Mouse (Mus musculus) embryonic facial prominence, embryonic 14.5 days (tissue): Measurements from ENCODE around the gene S1pr3. TPM values are rescaled to one million over a fixed set of nuclear protein-coding genes. Genes with fewer than 3 reads are reported as not detected.

Experiments used
- ATAC-seq: fragments of 200-750 bp; cut with Nextera tagmentation; 2 replicates; pipeline ENCODE4 v1.8.0; 2017; ENCODE audit warnings: low read depth, moderate number of reproducible peaks, moderate TSS enrichment
- DNase-seq: peaks from one replicate; pipeline ENCODE4 v3.0.0-alpha.2; 2015; ENCODE audit warnings: low spot score
- H3K27ac ChIP-seq: fragments of 300-500 bp; sonication (generic); replicated peaks from 2 replicates; pipeline ENCODE4 v1.5.1; 2014; ENCODE audit warnings: low read depth, mild to moderate bottlenecking, low read length, moderate library complexity
- H3K27me3 ChIP-seq: fragments of 300-500 bp; sonication (generic); replicated peaks from 2 replicates; pipeline ENCODE4 v1.6.1; 2014; ENCODE audit warnings: low read length; ENCODE audit not compliant: control insufficient read depth, insufficient read depth
- H3K36me3 ChIP-seq: fragments of 300-500 bp; sonication (generic); 2 replicates; pipeline ENCODE4 v1.6.1; 2014; ENCODE audit warnings: low read length, mixed read lengths; ENCODE audit not compliant: control insufficient read depth, insufficient read depth
- H3K4me1 ChIP-seq: fragments of 300-500 bp; sonication (generic); 2 replicates; pipeline ENCODE4 v1.6.1; 2014; ENCODE audit warnings: antibody characterized with exemption, low read length; ENCODE audit not compliant: control insufficient read depth, insufficient read depth
- H3K4me2 ChIP-seq: fragments of 300-500 bp; sonication (generic); 2 replicates; pipeline ENCODE4 v1.6.1; 2014; ENCODE audit warnings: low read depth, mild to moderate bottlenecking, low read length, moderate library complexity, mixed read lengths
- H3K4me3 ChIP-seq: fragments of 300-500 bp; sonication (generic); 2 replicates; pipeline ENCODE4 v1.5.1; 2014; ENCODE audit warnings: low read depth, mild to moderate bottlenecking, low read length
- H3K9ac ChIP-seq: fragments of 300-500 bp; sonication (generic); 2 replicates; pipeline ENCODE4 v1.6.1; 2014; ENCODE audit warnings: low read depth, mild to moderate bottlenecking, low read length, moderate library complexity, mixed read lengths
- H3K9me3 ChIP-seq: fragments of 300-500 bp; sonication (generic); 2 replicates; pipeline ENCODE4 v1.6.1; 2016; ENCODE audit warnings: low read length; ENCODE audit not compliant: control insufficient read depth
- WGBS: fragments of 180-500 bp; shearing (Covaris S2); extraction: QIAGEN DNeasy Blood & Tissue Kit; methylation state at CpG from one replicate; pipeline ENCODE4 v1.1.7; 2014; 5-methylcytosine and 5-hydroxymethylcytosine counted together
- polyA plus RNA-seq: library from polyadenylated mRNA; unstranded; fragments of >200 nt; fragmentation: Nextera tagmentation; extraction: Ambion mirVana; gene quantifications from 2 replicates; pipeline ENCODE4 v1.2.1, GENCODE M21; 2014

The S1pr3 gene
- polyA plus RNA-seq, 1 experiment from 2014 or later: 81.4 TPM

DNA sequence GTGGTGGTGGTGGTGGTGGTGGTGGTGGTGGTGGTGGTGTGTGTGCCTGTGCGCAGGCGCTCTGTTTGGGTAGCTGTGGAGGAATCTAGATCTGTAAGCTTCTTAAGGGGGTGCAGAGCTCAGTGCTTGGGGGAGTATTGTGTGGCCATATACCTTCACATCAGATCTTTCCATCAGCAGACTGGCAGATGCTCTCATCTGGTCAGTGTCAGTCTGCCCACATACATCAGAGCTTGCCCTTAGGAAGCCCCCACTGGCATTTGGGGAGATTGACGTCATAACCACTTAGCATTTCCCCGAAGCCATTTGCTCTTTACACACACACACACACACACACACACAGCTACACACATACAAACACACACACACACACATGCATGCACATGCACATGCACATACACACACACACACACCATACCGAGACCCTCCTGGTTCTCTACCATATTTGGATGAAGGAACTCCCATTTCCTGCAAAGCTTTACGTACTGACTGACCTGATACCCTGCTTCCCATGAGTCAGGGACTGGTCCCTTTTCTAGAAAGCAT lies 1.6 kb downstream of the S1pr3 start:
- H3K36me3 ChIP-seq: peaks cover 19% of the 10 kb centered on the region
- H3K27me3 ChIP-seq: no peaks in the 10 kb centered on the region
- WGBS: 23% methylated on average over 6 of the region's 6 CpGs
- peak overlapping the region; percentile 90 for H3K27ac ChIP-seq
- ATAC-seq (no peak), DNase-seq (no peak)
- peaks cover 18% of the 10 kb centered on the region for H3K4me1 ChIP-seq
- peak overlapping the region; percentile 67 for H3K4me3 ChIP-seq
- peak overlapping the region; percentile 71 for H3K4me2 ChIP-seq
- 0 out of 2 replicates have a peak, but pooled peaks cover 3% of the 10 kb centered on the region for H3K9me3 ChIP-seq
- peak overlapping the region; percentile 84 for H3K9ac ChIP-seq

DNA sequence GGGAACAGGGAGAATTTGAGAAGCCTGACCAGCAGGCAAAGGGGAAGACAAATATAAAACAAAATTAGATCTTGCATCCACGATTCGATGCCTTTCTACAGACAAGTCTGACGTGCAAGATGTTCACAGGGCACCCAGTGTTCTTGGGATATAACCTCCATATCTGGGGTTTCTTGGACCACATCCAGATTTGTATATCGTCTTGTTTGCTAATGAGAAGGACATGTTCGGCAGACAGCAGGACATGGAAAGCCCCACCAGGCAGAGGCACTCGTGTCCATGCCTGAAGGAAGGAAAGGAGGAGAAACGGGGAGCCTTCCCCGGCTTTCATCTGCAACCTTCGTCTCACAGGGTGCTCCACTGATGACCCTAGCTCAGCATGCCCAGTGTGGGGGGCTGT lies 2.8 kb downstream of the S1pr3 start:
- ATAC-seq: no peak
- peak overlapping the region; percentile 90 for H3K27ac ChIP-seq
- no peaks in the 10 kb centered on the region for H3K27me3 ChIP-seq
- DNase-seq: no peak
- 0 out of 2 replicates have a peak, but pooled peaks cover 8% of the 10 kb centered on the region for H3K9me3 ChIP-seq
- H3K9ac ChIP-seq: peak overlapping the region; percentile 84
- peak overlapping the region; percentile 67 for H3K4me3 ChIP-seq
- WGBS: 16% methylated on average over 9 of the region's 9 CpGs
- peaks cover 18% of the 10 kb centered on the region for H3K4me1 ChIP-seq
- peak overlapping the region; percentile 71 for H3K4me2 ChIP-seq
- H3K36me3 ChIP-seq: peaks cover 31% of the 10 kb centered on the region

DNA sequence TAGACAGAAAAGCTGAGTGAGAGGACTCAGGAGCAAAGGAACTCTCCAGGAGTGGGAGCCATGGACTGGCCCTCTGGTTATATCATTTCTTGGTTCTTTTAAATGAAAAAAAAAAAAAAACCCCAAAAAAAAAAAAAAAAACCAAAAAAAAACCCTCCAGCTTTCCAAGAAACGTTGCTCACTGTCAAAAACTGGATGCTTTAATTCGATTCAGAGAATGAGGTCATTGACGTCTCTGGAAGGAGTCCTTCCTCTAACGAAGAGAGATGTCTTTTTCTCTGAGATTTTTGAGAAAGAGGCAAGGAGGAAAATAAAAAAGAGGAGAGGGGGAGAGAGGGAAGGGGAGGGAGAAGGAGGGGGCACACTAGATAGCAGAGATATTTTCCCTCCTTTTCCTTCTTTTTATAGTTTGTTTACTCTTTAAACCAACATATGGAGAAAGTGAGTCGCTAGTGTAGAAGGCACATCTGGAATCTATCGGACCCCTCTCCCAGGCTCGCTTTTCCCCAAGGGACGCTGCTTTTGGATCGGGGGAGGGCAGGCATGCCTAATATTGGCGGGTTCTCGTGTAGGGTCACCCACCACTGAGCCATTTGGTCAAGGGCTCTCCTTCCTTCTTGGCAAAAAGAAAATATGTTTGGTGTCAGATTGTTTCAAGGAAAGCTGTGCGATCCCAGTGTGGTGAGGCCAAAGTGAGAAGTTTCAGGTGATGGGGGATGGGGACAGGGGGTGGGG lies 3.4 kb downstream of the S1pr3 start:
- peak overlapping the region; percentile 71 for H3K4me2 ChIP-seq
- 0 out of 2 replicates have a peak, but pooled peaks cover 8% of the 10 kb centered on the region for H3K9me3 ChIP-seq
- H3K9ac ChIP-seq: peak overlapping the region; percentile 84
- H3K4me1 ChIP-seq: peaks cover 19% of the 10 kb centered on the region
- H3K4me3 ChIP-seq: peak overlapping the region; percentile 67
- WGBS: 18% methylated on average over 12 of the region's 12 CpGs
- peak overlapping the region; percentile 90 for H3K27ac ChIP-seq
- no peak for ATAC-seq
- peak; percentile 75 for DNase-seq
- no peaks in the 10 kb centered on the region for H3K27me3 ChIP-seq
- peaks cover 35% of the 10 kb centered on the region for H3K36me3 ChIP-seq

DNA sequence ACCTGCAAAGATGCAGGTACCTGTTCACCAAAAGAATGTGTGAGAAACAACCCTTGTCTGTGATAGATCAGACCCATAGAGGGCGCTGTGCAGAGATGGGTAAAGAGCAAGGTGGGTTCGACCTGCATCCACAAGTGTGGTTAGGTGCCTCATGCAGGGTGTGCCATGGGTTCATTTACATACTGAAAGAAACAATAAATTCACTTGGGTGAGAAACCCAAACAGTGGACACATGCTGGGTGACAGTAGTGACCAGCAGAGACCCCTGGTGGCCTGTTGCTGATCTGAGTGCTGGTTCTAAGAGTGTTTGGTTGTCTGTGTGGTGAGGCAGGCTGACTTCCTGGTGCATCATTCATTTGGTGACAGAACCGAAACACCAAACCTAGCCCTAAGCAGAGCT lies 5.0 kb downstream of the S1pr3 start:
- Histone ChIP-seq H3K9me3 (0 out of 2 replicates have a peak, but pooled peaks cover 8% of the 10 kb centered on the region), H3K4me2 (peak overlapping the region; percentile 71; the same call in 1 of the 2 replicates), H3K36me3 (peaks cover 41% of the 10 kb centered on the region), H3K27me3 (no peaks in the 10 kb centered on the region), H3K4me1 (peaks cover 24% of the 10 kb centered on the region), H3K4me3 (no peak overlapping the region), H3K27ac (no peak overlapping the region), H3K9ac (no peak overlapping the region)
- no peak for DNase-seq
- ATAC-seq: no peak
- WGBS: 67% methylated on average over 3 of the region's 3 CpGs

DNA sequence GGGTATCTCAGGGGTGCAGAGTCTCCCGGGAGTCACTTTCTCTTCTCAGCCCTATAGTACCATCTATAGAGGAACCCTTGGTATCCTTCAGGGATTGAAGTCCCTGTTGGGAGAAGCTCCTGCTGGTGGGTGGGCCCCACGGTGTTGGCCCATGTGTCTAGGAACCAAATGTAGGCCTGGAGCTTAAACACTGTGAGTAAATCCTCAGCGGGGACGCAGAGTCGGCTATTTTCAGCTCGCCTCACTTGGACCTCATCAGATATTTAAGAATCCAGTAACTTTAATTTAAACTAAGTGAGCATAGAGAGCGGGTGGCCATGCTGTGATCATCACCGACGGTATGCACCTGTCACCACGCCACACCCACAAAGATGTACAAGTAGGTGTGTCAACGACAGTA lies 8.3 kb downstream of the S1pr3 start:
- H3K9ac ChIP-seq: 0 out of 2 replicates have a peak overlapping the region, but pooled peaks have one; percentile 3
- H3K36me3 ChIP-seq: peaks cover 72% of the 10 kb centered on the region
- H3K4me1 ChIP-seq: peaks cover 19% of the 10 kb centered on the region
- ATAC-seq: no peak
- no peaks in the 10 kb centered on the region for H3K27me3 ChIP-seq
- DNase-seq: no peak
- H3K9me3 ChIP-seq: 0 out of 2 replicates have a peak, but pooled peaks cover 8% of the 10 kb centered on the region
- H3K27ac ChIP-seq: no peak overlapping the region
- H3K4me3 ChIP-seq: no peak overlapping the region
- WGBS: 83% methylated on average over 11 of the region's 11 CpGs
- H3K4me2 ChIP-seq: no peak overlapping the region

DNA sequence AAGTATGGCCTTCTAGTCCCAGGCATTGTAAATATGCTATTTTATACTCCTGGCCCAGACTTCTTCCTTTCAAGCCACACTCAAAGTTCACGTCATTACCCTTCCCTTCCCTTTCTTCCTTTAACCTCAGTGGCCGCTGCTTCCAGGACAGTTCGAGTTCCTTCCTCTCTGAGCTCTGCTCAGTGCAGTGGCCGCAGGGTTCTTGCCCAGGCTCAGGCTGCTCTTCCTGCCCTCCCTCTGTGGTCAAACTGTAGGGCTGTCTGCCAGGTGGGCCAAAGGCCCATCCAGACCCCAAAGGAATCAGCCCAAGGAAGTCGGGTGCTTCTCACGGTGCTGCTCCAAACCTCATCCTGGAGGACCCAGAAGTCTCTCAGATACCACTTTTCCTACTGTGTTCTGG lies 9.4 kb downstream of the S1pr3 start:
- peak overlapping the region; percentile 74 for H3K27ac ChIP-seq
- peaks cover 14% of the 10 kb centered on the region for H3K4me1 ChIP-seq
- ATAC-seq: no peak
- H3K27me3 ChIP-seq: no peaks in the 10 kb centered on the region
- H3K4me2 ChIP-seq: peak overlapping the region; percentile 29
- WGBS: 41% methylated on average over 6 of the region's 6 CpGs
- H3K9me3 ChIP-seq: 0 out of 2 replicates have a peak, but pooled peaks cover 8% of the 10 kb centered on the region
- no peak for DNase-seq
- no peak overlapping the region for H3K4me3 ChIP-seq
- peak overlapping the region; percentile 41 for H3K9ac ChIP-seq
- H3K36me3 ChIP-seq: peaks cover 82% of the 10 kb centered on the region

DNA sequence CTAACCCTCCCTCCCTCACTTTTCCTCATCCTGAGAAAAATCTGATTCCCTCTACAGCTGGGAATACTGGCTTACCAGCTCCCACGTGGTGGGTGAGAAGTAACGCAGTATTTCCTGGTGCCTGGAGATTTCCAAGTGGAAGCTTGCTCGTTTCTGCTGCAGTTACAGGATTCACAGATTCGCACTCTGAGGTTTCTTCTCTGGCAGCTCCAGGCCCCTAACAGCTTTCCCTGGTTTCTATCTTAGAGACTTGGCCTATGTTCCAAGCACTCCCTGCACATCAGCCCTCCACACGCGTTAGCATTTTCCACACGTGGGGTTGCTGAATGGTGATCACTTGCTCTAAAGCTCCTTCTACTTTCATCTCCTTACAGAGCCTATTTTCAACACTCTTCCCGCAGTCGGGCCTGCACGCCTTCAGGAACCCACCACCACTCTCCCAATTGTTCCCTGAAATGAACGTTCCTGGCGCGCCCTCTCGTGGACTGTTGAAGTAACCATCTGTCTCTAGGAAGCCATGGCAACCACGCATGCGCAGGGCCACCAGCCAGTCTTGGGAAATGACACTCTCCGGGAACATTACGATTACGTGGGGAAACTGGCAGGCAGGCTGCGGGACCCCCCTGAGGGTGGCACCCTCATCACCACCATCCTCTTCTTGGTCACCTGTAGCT lies 10.0 kb downstream of the S1pr3 start:
- H3K4me3 ChIP-seq: no peak overlapping the region; the same call in 1 of the 2 replicates
- peak overlapping the region; percentile 29 for H3K4me2 ChIP-seq
- peak; percentile 96 for DNase-seq
- 3% methylated on average over 20 of the region's 20 CpGs for WGBS
- peak overlapping the region; percentile 74 for H3K27ac ChIP-seq
- H3K4me1 ChIP-seq: peaks cover 14% of the 10 kb centered on the region; the same call in 1 of the 2 replicates
- ATAC-seq: peak; percentile 79
- H3K27me3 ChIP-seq: no peaks in the 10 kb centered on the region
- 0 out of 2 replicates have a peak, but pooled peaks cover 8% of the 10 kb centered on the region for H3K9me3 ChIP-seq
- H3K36me3 ChIP-seq: peaks cover 86% of the 10 kb centered on the region
- H3K9ac ChIP-seq: peak overlapping the region; percentile 41

DNA sequence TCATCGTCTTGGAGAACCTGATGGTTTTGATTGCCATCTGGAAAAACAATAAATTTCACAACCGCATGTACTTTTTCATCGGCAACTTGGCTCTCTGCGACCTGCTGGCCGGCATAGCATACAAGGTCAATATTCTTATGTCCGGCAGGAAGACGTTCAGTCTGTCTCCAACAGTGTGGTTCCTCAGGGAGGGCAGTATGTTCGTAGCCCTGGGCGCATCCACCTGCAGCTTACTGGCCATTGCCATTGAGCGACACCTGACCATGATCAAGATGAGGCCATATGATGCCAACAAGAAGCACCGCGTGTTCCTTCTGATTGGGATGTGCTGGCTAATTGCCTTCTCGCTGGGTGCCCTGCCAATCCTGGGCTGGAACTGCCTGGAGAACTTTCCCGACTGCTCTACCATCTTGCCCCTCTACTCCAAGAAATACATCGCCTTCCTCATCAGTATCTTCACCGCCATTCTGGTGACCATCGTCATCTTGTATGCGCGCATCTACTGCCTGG lies 10.6 kb downstream of the S1pr3 start:
- ATAC-seq (no peak), DNase-seq (no peak)
- 0 out of 2 replicates have a peak, but pooled peaks cover 8% of the 10 kb centered on the region for H3K9me3 ChIP-seq
- peak overlapping the region; percentile 29; the same call in 1 of the 2 replicates for H3K4me2 ChIP-seq
- H3K4me1 ChIP-seq: peaks cover 14% of the 10 kb centered on the region; the same call in 1 of the 2 replicates
- H3K4me3 ChIP-seq: no peak overlapping the region
- H3K9ac ChIP-seq: no peak overlapping the region
- H3K27ac ChIP-seq: no peak overlapping the region
- no peaks in the 10 kb centered on the region for H3K27me3 ChIP-seq
- peaks cover 83% of the 10 kb centered on the region for H3K36me3 ChIP-seq
- 74% methylated on average over 19 of the region's 19 CpGs for WGBS
